Mouse (Mus musculus) kidney, postnatal 36 days (tissue): Measurements from ENCODE around the gene Mb21d2.

ENCODE experiments used
- DNase-seq, 2 experiments: peaks; one replicate each; pipeline ENCODE4 v3.0.0; 2021 to 2022; ENCODE audit warnings: mixed read lengths in 2 of 2

Gene Mb21d2

GRCm38 (mm10) chr16:28859009-28859288 lies 70.5 kb downstream of the Mb21d2 start:
- no peak for DNase-seq

GRCm38 (mm10) chr16:28858210-28859008 lies 71.1 kb downstream of the Mb21d2 start:
- DNase-seq = peak; percentile 30 to 37

GRCm38 (mm10) chr16:28851409-28851821 lies 78.1 kb downstream of the Mb21d2 start:
- peak; percentile 39 to 46 for DNase-seq

GRCm38 (mm10) chr16:28850881-28851280 lies 78.6 kb downstream of the Mb21d2 start:
- peak in 1 of 2 experiments; percentile 16 for DNase-seq

GRCm38 (mm10) chr16:28846123-28846522 lies 83.3 kb downstream of the Mb21d2 start:
- peak; percentile 60 to 73 for DNase-seq

- DNase-seq = no peak
These were observed 84.1 kb downstream of the Mb21d2 start for GRCm38 (mm10) chr16:28845336-28845735.

- peak; percentile 31 to 41 for DNase-seq
These were observed 88.4 kb downstream of the Mb21d2 start for GRCm38 (mm10) chr16:28841102-28841501.

- DNase-seq = peak; percentile 46 to 79
These were observed 89.1 kb downstream of the Mb21d2 start for GRCm38 (mm10) chr16:28840075-28840974.

- no peak for DNase-seq
These were observed 89.9 kb downstream of the Mb21d2 start for GRCm38 (mm10) chr16:28839575-28839974.

GRCm38 (mm10) chr16:28838016-28838415 lies 91.5 kb downstream of the Mb21d2 start:
- DNase-seq = peak; percentile 52 to 80

- no peak for DNase-seq
These were observed 97.3 kb downstream of the Mb21d2 start for GRCm38 (mm10) chr16:28832085-28832635.

- peak; percentile 75 to 84 for DNase-seq
These were observed 100.1 kb downstream of the Mb21d2 start for GRCm38 (mm10) chr16:28829263-28829955.

GRCm38 (mm10) chr16:28824781-28825180 lies 104.7 kb downstream of the Mb21d2 start:
- no peak for DNase-seq

GRCm38 (mm10) chr16:28821774-28822173 lies 107.7 kb downstream of the Mb21d2 start:
- no peak for DNase-seq

GRCm38 (mm10) chr16:28818749-28819285 lies 110.7 kb downstream of the Mb21d2 start:
- no peak for DNase-seq

GRCm38 (mm10) chr16:28813290-28813689 lies 116.2 kb downstream of the Mb21d2 start:
- no peak for DNase-seq

GRCm38 (mm10) chr16:28809089-28809488 lies 120.4 kb downstream of the Mb21d2 start:
- DNase-seq = no peak

- DNase-seq = peak; percentile 18 to 59
These were observed 136.4 kb downstream of the Mb21d2 start for GRCm38 (mm10) chr16:28793115-28793514.
